Mouse (Mus musculus) liver (tissue): Measurements from ENCODE around the gene Ndufs6.

Experiments used
- DNase-seq: peaks from one replicate; pipeline ENCODE4 v3.0.0-alpha.2; 2020; ENCODE audit warnings: mixed read lengths

Gene Ndufs6

GRCm38 (mm10) chr13:73327827-73328698 lies at the start of gene Ndufs6, which contains the start of gene Mrpl36:
Gene Ndufs6, minus strand, starts transcription at chr13:73328542.
Gene Mrpl36, plus strand, starts transcription at chr13:73328513.
- DNase-seq = peak; percentile 94

DNA sequence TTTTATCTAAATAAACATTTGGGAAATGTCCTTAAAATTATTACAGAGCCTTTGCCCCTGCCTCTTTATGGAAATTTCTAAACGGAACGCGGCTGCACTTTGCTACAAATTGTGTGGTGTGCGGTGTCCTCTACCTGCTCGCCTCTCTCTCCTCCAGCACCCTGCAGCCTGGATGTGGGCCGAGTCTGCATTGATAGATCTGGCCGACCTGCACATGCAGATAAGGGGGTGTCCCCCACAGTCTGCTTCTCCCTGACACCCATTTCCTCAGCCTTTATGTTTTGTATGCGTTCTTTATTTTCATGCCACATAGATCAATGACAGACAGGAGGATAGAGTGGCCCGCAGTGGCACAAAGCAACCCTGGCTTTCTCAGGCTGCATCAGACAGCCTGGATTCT lies 49.3 kb upstream of the Ndufs6 start:
- DNase-seq = no peak

DNA sequence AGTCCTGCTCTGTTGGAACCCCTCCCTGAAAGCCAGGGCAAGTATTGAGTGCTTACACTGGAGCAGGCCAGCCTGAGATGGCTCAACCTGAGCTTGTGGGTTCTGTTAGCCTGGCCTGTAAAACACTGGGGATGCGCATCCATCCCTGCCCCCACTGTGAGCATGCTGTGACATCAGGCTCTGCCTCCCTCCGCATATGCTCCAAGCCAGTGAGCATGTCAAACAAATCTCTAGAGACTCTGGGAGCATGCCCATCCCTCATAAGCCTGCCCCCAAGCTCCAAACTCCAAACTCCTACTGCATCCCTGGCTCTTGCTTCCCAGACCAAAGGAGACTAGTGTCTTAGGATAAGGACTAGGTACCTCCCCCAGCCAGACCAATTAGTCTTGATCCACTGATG lies 46.3 kb upstream of the Ndufs6 start:
- no peak for DNase-seq

DNA sequence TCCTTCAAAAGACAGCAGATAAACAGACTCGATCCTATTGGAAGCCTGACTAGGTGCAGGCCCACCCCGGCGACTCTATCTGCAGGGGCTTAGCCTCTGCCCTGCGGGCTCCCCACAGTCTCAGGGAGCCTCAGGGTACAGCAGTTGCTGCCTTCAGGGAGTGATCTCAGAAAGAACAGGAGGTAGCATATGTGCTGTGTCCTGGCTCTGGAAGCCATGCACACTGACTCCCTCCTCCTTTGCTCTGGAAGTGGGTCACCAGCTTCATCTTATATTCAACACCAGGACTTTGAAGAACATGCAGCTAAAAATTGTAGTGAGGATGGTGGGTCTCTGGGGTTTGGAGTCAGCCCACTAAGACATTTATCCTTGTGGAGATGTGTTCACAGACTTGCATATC lies 45.0 kb upstream of the Ndufs6 start:
- no peak for DNase-seq

DNA sequence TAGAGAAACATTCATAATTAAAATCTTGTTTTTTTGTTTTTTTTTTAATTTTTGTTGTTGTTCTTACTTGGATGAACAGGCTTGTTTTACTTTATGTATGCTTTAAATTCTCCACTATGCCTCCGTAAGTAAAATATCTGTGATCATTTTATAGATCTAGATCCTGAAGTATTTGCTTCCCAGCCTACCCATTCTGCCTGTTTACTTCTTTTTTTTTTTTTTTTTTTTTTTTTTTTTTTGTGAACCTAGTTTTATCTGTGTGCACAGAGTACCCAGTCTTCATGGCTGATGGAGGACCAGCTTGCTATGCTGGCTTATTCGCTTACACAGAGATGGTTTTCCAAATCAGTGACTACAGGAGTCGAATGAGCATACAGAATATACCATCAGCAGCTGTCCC lies 28.8 kb upstream of the Ndufs6 start:
- DNase-seq = no peak

DNA sequence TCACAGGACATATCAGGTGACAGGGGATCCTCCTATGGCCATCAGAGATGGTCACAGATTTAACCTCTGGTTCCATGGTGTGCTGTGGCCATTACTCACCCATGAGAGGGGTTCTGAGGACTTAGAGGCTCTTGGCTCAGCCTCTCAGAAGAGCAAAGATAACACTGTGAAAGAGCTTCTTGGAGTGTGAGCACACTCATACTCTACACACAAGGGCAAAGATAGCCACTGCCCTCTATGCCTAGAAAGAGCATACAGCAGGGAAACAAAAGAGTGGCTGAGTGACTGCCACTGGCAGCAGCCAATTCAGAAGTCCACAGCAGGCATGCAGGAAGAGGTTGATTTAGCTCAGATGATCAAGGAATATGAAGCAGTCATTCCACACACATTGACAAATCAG lies 24.1 kb upstream of the Ndufs6 start:
- DNase-seq = no peak

- no peak for DNase-seq
These were observed 23.6 kb upstream of the Ndufs6 start for GRCm38 (mm10) chr13:73351910-73352309.

DNA sequence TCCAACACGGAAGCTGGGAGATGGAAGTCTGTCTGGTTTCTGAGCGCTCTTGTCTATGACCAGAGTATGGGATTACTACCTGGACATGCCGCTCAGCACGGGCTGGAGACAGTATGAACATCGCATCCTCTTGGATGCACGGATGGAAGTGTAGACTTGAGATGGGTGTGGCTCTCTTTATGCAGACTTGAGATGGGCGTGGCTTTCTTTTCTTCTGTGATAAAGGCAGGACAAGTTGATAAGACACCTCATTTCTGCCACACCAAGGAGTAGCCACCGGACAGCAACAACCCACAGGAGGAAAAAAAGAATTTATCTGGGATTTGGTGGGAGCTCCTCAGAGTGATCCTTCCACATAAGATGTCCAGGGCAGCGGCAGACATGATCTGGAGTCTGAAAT lies 22.4 kb upstream of the Ndufs6 start:
- no peak for DNase-seq

DNA sequence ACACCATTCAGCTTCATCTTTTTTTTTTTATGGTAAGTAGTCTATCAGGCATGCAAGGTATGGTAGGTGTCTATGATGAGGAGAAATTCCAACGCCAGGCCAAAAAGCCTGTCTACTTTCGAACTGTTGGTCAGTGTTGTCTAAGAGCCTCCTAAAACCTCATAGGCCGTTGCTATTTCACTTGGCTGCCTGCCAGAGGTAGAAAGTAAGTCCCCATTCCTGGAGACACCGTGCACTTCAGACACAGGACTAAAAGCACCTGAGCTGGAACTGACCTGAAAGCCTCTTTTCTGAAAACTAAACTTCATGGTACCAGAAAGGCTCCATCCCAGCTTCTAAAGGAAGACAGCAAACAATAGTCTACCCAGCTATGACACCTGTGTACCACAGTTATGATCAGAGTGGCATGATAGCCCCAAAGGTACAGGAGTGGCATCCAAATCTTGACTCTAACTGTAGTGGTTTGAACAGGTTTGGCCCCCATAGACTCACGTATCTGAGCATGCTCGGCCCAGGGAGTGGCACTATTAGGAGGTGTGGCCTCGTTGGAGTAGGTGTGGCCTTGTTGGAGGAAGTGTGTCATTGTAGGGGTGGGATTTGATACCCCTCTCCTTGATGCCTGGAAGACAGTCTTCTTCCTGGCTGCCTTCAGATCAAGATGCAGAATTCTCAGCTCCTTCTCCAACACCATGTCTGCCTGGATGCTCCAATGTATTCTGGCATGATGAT lies 19.7 kb upstream of the Ndufs6 start:
- DNase-seq = no peak

DNA sequence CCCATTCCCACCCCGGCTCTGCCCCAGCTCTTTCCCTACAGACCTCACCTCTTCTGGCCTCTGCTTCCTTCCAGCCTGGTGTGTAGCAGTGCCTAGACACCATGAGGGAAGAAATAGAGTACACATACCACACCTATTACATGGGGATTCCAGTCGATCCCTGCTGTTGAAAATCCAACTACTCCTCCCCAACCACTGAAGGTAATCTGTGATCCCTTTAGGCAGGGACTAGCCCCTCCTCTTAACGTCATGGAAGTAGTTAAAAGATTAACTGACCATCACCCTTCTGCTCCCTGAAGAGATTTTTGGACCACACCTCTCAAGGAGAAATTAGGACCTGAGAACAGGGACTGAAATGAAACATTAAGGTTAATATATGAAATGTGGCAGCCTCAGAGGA lies 18.8 kb upstream of the Ndufs6 start:
- DNase-seq = no peak

GRCm38 (mm10) chr13:73346743-73347142 lies 18.4 kb upstream of the Ndufs6 start:
- DNase-seq = no peak

GRCm38 (mm10) chr13:73346131-73346530 lies 17.8 kb upstream of the Ndufs6 start:
- DNase-seq = no peak

DNA sequence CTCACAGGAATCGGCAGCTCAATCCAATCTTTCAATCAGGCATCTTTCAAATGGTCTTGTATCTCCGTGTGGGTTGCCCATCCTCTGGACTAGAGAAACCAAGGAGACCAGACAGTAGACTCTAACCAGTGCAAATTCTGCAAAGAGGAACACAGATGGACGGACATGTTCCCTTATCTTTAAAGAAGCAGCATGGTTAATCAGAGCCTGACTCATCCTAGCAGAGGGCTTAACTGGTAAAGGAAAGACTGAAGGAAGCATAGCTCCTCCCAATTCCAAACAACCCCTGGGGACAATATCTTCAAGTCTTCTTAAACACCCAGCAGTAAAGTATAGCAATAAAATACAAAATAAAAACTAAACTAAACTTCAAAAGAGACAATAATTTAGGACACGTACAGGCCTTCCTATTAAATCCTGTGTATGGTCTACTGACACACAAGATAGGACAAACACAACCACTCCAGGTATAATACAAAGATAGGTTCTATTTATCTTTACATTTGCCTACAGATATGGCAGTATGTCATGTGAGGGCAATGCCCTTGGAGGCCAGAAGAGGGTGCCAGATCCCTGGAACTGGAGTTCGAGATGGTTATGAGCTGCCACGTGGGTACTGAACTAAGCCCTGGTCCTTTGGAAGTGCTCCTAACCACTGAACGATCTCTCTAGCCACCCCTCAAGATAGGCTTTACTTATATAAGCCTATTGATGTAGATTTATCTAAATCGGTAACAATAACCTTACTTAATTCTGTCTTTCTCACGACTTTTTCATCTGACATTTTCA lies 17.0 kb upstream of the Ndufs6 start:
- peak; percentile 34 for DNase-seq

GRCm38 (mm10) chr13:73336753-73337152 lies 8.4 kb upstream of the Ndufs6 start:
- DNase-seq = no peak

DNA sequence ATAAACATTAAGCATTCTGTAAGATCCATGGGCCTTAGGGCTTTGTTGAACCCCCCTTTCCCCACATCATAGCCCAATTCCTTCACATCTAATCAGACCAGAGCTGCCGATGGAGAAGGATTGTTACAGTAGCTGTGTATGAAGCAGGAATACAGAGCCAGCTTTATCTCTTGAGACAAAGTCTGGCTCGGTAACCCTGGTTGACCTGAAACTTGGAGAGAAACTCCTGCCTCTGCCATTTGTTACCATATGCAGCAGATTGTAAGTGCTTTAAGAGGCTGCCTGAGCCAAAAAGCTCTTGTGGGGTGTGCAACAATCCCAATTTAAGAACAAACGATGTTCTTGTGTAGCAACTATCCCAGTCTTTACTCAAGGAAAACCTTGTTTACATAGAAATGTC lies 3.4 kb upstream of the Ndufs6 start:
- no peak for DNase-seq

GRCm38 (mm10) chr13:73330844-73331501 lies 2.6 kb upstream of the Ndufs6 start:
- DNase-seq = peak; percentile 89

GRCm38 (mm10) chr13:73323406-73323805 lies 4.9 kb downstream of the Ndufs6 start:
- DNase-seq = no peak

DNA sequence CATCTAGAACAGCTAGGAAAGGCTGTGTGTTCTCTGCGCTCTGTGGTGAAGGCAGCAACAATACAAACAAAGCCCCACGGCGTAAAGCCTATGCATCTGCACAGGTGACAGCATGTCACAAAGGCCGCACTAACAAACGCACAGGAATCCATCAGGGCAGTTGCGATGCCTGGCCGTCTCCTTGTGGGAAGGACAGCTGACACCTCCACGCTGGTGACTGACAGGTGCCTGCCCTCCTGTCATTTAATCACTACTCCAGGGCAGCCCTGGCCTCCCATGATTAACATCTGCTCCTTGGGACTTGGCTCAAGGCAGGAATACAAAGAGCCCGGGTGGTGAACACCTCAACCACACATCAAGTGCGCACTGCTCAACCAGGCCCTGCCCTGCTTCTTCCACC lies 5.7 kb downstream of the Ndufs6 start:
- DNase-seq = no peak

DNA sequence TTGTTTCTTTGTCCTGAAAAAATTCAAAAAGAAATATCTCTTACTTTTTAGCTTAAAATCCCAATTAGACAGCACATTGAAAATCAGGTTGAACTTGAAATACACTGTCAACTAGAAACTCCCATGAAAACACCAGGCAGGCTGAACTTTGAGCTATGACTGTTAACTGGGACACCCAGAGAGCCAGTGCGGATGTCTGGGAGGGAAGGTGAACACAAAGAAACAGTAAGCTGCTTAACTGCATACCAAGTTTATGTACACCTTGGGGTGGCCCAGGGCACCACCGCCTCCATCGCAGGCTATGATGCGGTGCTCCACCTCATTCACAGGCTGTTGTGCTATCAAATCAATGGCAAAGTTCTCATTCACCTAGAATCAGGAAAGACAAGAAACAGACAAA lies 8.3 kb downstream of the Ndufs6 start:
- no peak for DNase-seq

GRCm38 (mm10) chr13:73310183-73310929 lies 18.0 kb downstream of the Ndufs6 start:
- peak; percentile 67 for DNase-seq

GRCm38 (mm10) chr13:73306430-73306829 lies 21.9 kb downstream of the Ndufs6 start:
- no peak for DNase-seq

GRCm38 (mm10) chr13:73306085-73306410 lies 22.3 kb downstream of the Ndufs6 start:
- DNase-seq = no peak
